Mouse (Mus musculus): ENCODE measurements around the gene Crim1. TPM values are rescaled to one million over a fixed set of nuclear protein-coding genes. Genes with fewer than 3 reads are reported as not detected.

Gene Crim1
- polyA plus RNA-seq, 2 experiments, result 10.5 to 22.9 TPM

DNA sequence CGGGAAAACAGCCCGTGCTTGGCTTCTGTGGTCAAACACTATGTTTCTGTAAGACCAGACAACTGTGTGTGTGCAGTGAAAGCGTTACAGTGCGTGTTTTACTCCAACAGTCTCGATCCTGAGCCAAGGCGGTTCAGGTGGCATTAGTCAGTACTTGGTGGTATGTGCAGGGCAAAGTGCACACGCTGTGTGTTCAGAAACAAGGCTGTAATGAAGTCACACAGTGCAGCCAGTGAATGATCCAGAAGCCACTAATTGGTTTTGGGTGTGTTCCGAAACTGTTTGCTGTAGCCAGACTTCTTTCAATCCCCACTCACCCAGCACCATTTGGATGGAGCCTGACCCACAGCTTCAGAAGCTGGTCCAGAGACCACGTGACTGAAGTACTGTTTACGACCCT lies 208.3 kb downstream of the Crim1 start:
- no peak overlapping the region for H3K9ac ChIP-seq (ENCODE audit: low read depth, low read length, severe bottlenecking)
- ATAC-seq (ENCODE audit: low FRiP score, low read depth) (no peak), DNase-seq (ENCODE audit: low spot score) (no peak)
- TF ChIP-seq POLR2A (IDR thresholded peaks at IDR 0.05; ENCODE audit: borderline replicate concordance, extremely low read depth, insufficient read depth, insufficient read length), result no peak
- no peaks in the 10 kb centered on the region for H3K27me3 ChIP-seq (ENCODE audit: control insufficient read depth, insufficient read depth, low read length)
- no peak overlapping the region for H3K4me3 ChIP-seq (replicated peaks; ENCODE audit: low read length)
- no peak overlapping the region for H3K4me2 ChIP-seq (replicated peaks; ENCODE audit: low read depth, low read length, severe bottlenecking)
- H3K36me3 ChIP-seq (ENCODE audit: control insufficient read depth, insufficient read depth, low read length), result peaks cover 18% of the 10 kb centered on the region
- H3K4me1 ChIP-seq (ENCODE audit: control insufficient read depth, insufficient read depth, low read length), result peaks cover 3% of the 10 kb centered on the region; the same call in 1 of the 2 replicates
- H3K9me3 ChIP-seq (ENCODE audit: control insufficient read depth, low read length), result no peaks in the 10 kb centered on the region
- no peak overlapping the region for H3K27ac ChIP-seq (replicated peaks; ENCODE audit: low read depth, low read length)
- 67% methylated on average over 10 of the region's 10 CpGs for WGBS

DNA sequence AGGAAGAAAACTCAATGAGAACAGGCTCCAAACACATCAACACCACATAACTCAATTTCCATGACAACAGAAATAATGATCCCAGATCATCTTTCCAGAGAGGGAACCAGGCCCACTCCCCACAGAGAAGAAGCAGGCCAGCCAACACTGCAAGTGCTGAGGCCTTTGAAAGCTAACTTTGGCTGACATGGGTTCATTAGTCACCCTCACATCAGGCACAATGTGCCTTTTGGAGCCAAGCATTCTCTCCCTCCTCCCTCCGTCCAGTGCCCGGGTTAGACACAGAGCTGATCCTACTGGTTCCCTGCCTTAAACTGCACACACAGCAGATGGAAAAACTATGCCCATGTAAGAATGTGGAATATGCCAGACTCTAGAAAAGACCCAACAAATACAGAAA lies 209.9 kb downstream of the Crim1 start:
- Histone ChIP-seq H3K36me3 (ENCODE audit: control insufficient read depth, insufficient read depth, low read length) (peaks cover 5% of the 10 kb centered on the region; the same call in 1 of the 2 replicates), H3K9ac (ENCODE audit: low read depth, low read length, severe bottlenecking) (no peak overlapping the region), H3K4me1 (ENCODE audit: control insufficient read depth, insufficient read depth, low read length) (peaks cover 3% of the 10 kb centered on the region; the same call in 1 of the 2 replicates), H3K27ac (replicated peaks; ENCODE audit: low read depth, low read length) (no peak overlapping the region), H3K9me3 (ENCODE audit: control insufficient read depth, low read length) (no peaks in the 10 kb centered on the region), H3K27me3 (ENCODE audit: control insufficient read depth, insufficient read depth, low read length) (no peaks in the 10 kb centered on the region), H3K4me2 (replicated peaks; ENCODE audit: low read depth, low read length, severe bottlenecking) (no peak overlapping the region), H3K4me3 (replicated peaks; ENCODE audit: low read length) (no peak overlapping the region)
- no peak for TF ChIP-seq POLR2A (IDR thresholded peaks at IDR 0.05; ENCODE audit: borderline replicate concordance, extremely low read depth, insufficient read depth, insufficient read length)
- peak; percentile 37; the same call in 1 of the 2 replicates for ATAC-seq (ENCODE audit: low FRiP score, low read depth)
- WGBS, result 44% methylated on average over 2 of the region's 2 CpGs
- DNase-seq (ENCODE audit: low spot score), result no peak

DNA sequence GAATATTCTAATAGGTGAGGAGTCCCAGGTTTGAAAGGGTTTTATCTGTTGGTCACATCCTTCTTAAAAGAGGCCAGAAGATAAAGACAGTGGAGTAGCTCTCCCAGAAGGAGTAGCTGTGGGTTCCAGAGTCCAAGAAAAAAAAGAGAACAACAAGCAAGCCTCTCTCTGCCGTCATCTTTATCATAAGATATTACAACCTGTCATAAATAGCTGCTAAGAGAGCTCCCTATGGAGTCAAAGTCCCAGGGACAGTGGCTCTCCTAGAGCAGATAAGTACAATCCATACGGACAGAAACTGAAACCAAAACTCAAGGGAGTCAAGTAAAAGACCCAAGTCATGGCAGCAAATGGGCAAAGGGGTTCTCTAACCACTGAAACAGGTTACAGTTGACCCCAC lies 215.2 kb downstream of the Crim1 start:
- Histone ChIP-seq H3K27ac (replicated peaks; ENCODE audit: low read depth, low read length) (no peak overlapping the region), H3K9me3 (ENCODE audit: control insufficient read depth, low read length) (no peaks in the 10 kb centered on the region), H3K9ac (ENCODE audit: low read depth, low read length, severe bottlenecking) (no peak overlapping the region), H3K4me2 (replicated peaks; ENCODE audit: low read depth, low read length, severe bottlenecking) (no peak overlapping the region), H3K36me3 (ENCODE audit: control insufficient read depth, insufficient read depth, low read length) (peaks cover 5% of the 10 kb centered on the region; the same call in 1 of the 2 replicates), H3K4me3 (replicated peaks; ENCODE audit: low read length) (no peak overlapping the region), H3K27me3 (ENCODE audit: control insufficient read depth, insufficient read depth, low read length) (no peaks in the 10 kb centered on the region), H3K4me1 (ENCODE audit: control insufficient read depth, insufficient read depth, low read length) (peaks cover 12% of the 10 kb centered on the region)
- 83% methylated on average over 2 of the region's 2 CpGs for WGBS
- DNase-seq (ENCODE audit: low spot score) (no peak), ATAC-seq (ENCODE audit: low FRiP score, low read depth) (no peak)
- no peak for TF ChIP-seq POLR2A (IDR thresholded peaks at IDR 0.05; ENCODE audit: borderline replicate concordance, extremely low read depth, insufficient read depth, insufficient read length)

- 0 out of 2 replicates have a peak, but pooled peaks have one; percentile 46 for TF ChIP-seq POLR2A (IDR thresholded peaks at IDR 0.05; ENCODE audit: borderline replicate concordance, extremely low read depth, insufficient read depth, insufficient read length)
- H3K27ac ChIP-seq (replicated peaks; ENCODE audit: low read depth, low read length), result peak within 1 kb of the TSS; percentile 93
- no peaks in the 10 kb centered on the region for H3K27me3 ChIP-seq (ENCODE audit: control insufficient read depth, insufficient read depth, low read length)
- H3K4me1 ChIP-seq (ENCODE audit: control insufficient read depth, insufficient read depth, low read length), result peaks cover 9% of the 10 kb centered on the region; the same call in 1 of the 2 replicates
- H3K9ac ChIP-seq (ENCODE audit: low read depth, low read length, severe bottlenecking), result peak within 1 kb of the TSS; percentile 89
- WGBS, result under 1% methylated on average over 42 of the region's 67 CpGs
- peak; percentile 87 for DNase-seq (ENCODE audit: low spot score)
- H3K9me3 ChIP-seq (ENCODE audit: control insufficient read depth, low read length), result no peaks in the 10 kb centered on the region
- ATAC-seq (ENCODE audit: low FRiP score, low read depth), result peak; percentile 95
- peak within 1 kb of the TSS; percentile 83 for H3K4me3 ChIP-seq (replicated peaks; ENCODE audit: low read length)
- peak within 1 kb of the TSS; percentile 54 for H3K4me2 ChIP-seq (replicated peaks; ENCODE audit: low read depth, low read length, severe bottlenecking)
- H3K36me3 ChIP-seq (ENCODE audit: control insufficient read depth, insufficient read depth, low read length), result no peaks in the 10 kb centered on the region
These were observed 217.6 kb downstream of the Crim1 start, which contains the start of gene Fez2 for GRCm38 (mm10) chr17:78417381-78418281. Gene Fez2 (minus strand): TSS chr17:78418152.

DNA sequence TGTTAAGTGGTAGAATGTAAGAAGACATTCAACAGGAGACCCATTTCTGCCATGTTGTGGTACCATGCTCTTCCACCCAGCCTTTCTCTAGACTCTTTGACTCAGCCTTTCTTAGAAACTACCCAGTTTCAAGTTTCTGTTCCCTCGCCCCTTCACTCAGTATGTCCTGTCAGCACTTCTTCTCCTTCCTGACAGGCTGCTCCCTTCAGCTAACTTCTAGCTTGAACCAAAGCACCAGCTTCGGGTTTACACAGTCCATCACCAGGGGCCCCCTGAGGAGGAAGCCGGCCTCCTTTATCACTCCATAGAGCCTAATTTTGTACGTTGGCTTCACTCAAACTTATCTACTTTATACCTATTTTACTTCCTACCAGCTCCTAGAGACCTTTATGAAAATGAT lies 219.2 kb downstream of the Crim1 start:
- DNase-seq (ENCODE audit: low spot score), result no peak
- Histone ChIP-seq H3K4me1 (ENCODE audit: control insufficient read depth, insufficient read depth, low read length) (peaks cover 9% of the 10 kb centered on the region; the same call in 1 of the 2 replicates), H3K27me3 (ENCODE audit: control insufficient read depth, insufficient read depth, low read length) (no peaks in the 10 kb centered on the region), H3K36me3 (ENCODE audit: control insufficient read depth, insufficient read depth, low read length) (no peaks in the 10 kb centered on the region), H3K4me2 (replicated peaks; ENCODE audit: low read depth, low read length, severe bottlenecking) (no peak overlapping the region), H3K4me3 (replicated peaks; ENCODE audit: low read length) (no peak overlapping the region), H3K9ac (ENCODE audit: low read depth, low read length, severe bottlenecking) (no peak overlapping the region), H3K9me3 (ENCODE audit: control insufficient read depth, low read length) (no peaks in the 10 kb centered on the region), H3K27ac (replicated peaks; ENCODE audit: low read depth, low read length) (no peak overlapping the region)
- no peak for TF ChIP-seq POLR2A (IDR thresholded peaks at IDR 0.05; ENCODE audit: borderline replicate concordance, extremely low read depth, insufficient read depth, insufficient read length)
- 74% methylated on average over 4 of the region's 4 CpGs for WGBS
- no peak for ATAC-seq (ENCODE audit: low FRiP score, low read depth)

Measured in limb, embryonic 14.5 days (tissue).